Mouse (Mus musculus) spleen, adult 2 months (tissue): Measurements from ENCODE around the gene Ttk. TPM values are rescaled to one million over a fixed set of nuclear protein-coding genes. Genes with fewer than 3 reads are reported as not detected.

ENCODE experiments used
- DNase-seq, 2 experiments: peaks; one replicate each; pipeline versions ENCODE4 v3.0.0 to v3.0.0-alpha.2; 2012 to 2021; ENCODE audit warnings: low spot score in 2 of 2, low read depth in 1 of 2
- H3K27ac ChIP-seq: fragments of 200-500 bp; 2 replicates; pipeline ENCODE4 v1.5.1; 2012; ENCODE audit warnings: low read length, inconsistent platforms; ENCODE audit not compliant: insufficient read depth
- H3K27me3 ChIP-seq: fragments of 200-500 bp; 2 replicates; pipeline ENCODE4 v1.6.1; 2012; ENCODE audit warnings: mild to moderate bottlenecking, moderate library complexity, low read length, inconsistent platforms; ENCODE audit not compliant: control insufficient read depth, insufficient read depth
- H3K36me3 ChIP-seq: fragments of 200-500 bp; 2 replicates; pipeline ENCODE4 v1.6.1; 2012; ENCODE audit warnings: mild to moderate bottlenecking, low read length, inconsistent platforms; ENCODE audit not compliant: control insufficient read depth, insufficient read depth
- H3K4me1 ChIP-seq: fragments of 200-500 bp; 2 replicates; pipeline ENCODE4 v1.6.1; 2011; ENCODE audit warnings: inconsistent platforms; ENCODE audit not compliant: control insufficient read depth, insufficient read depth, insufficient read length
- H3K4me3 ChIP-seq: fragments of 200-500 bp; 2 replicates; pipeline ENCODE4 v1.5.1; 2011; ENCODE audit warnings: mild to moderate bottlenecking, inconsistent platforms; ENCODE audit not compliant: insufficient read depth, insufficient read length; ENCODE audit errors: extremely low read depth
- CTCF ChIP-seq: fragments of 200-500 bp; IDR thresholded peaks from 2 replicates; pipeline ENCODE4 v1.5.1; 2011; ENCODE audit warnings: mild to moderate bottlenecking, inconsistent platforms; ENCODE audit not compliant: insufficient read depth, insufficient read length, insufficient replicate concordance; ENCODE audit errors: extremely low read depth
- POLR2A ChIP-seq: fragments of 200-500 bp; IDR thresholded peaks from 2 replicates; pipeline ENCODE4 v1.6.1; 2011; ENCODE audit warnings: low read depth, low read length, inconsistent platforms
- WGBS: fragments of 180-500 bp; shearing (Covaris S2); methylation state at CpG from one replicate; pipeline ENCODE4 v1.1.7; 2018; 5-methylcytosine and 5-hydroxymethylcytosine counted together
- polyA plus RNA-seq: library from polyadenylated mRNA; depleted of rRNA; stranded (reverse); fragments of >200 nt; gene quantifications from 2 replicates; pipeline ENCODE4 v1.2.3, GENCODE M21; 2012

The Ttk gene
- polyA plus RNA-seq, 1 experiment, result 0.48 TPM

- Histone ChIP-seq H3K27me3 (no peaks in the 10 kb centered on the region), H3K27ac (no peak overlapping the region)
Observed at GRCm38 (mm10) chr9:83831152-83831551, 3.3 kb upstream of the Ttk start.

DNA sequence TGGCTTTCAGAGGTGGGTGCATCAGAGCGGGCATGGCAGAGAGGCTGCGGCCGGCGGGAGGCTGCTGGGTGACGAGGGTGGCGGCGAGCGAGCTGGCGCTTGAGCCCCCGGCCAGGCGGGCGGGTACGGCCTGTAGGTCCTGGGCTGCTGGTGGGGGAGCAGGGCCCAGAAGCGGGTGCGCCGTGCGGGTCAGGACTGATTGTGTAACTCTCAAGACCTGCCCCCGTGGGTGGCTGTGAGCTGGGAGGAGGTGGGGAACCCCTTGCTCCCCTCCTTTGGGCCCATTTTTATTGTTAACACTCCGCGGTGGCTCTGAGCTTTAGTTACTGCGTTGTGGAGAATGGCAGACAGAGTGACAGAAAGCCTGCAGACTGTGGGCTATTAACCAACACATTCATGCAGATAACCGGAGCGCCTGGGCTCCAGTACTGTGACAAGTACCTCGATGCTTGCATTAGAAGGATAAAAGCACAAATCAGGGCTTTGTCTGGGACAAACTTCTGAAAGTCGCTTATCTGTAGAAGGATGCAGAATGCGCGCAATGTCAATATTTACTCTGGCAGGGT is 342 bp downstream of the Ttk start:
- H3K4me3 ChIP-seq, result peak overlapping the region; percentile 75
- WGBS, result 3% methylated on average over 27 of the region's 27 CpGs
- no peaks in the 10 kb centered on the region for H3K36me3 ChIP-seq
- no peak for TF ChIP-seq CTCF
- TF ChIP-seq POLR2A, result no peak
- DNase-seq, result no peak
- peaks cover 2% of the 10 kb centered on the region; the same call in 1 of the 2 replicates for H3K4me1 ChIP-seq
- no peak overlapping the region for H3K27ac ChIP-seq
- no peaks in the 10 kb centered on the region for H3K27me3 ChIP-seq

More at GRCm38 (mm10) chr9:83831152-83831551, 3.3 kb upstream of the Ttk start:
- WGBS, result 47% methylated on average over 8 of the region's 8 CpGs
- Histone ChIP-seq H3K4me1 (peaks cover 2% of the 10 kb centered on the region; the same call in 1 of the 2 replicates), H3K36me3 (no peaks in the 10 kb centered on the region), H3K4me3 (peak overlapping the region; percentile 17)
- no peak for DNase-seq
- TF ChIP-seq POLR2A (no peak), CTCF (no peak)

GRCm38 (mm10) chr9:83852464-83852863 is 18.0 kb downstream of the Ttk start:
- Histone ChIP-seq H3K27me3 (no peaks in the 10 kb centered on the region), H3K4me3 (no peak overlapping the region), H3K27ac (no peak overlapping the region), H3K36me3 (no peaks in the 10 kb centered on the region), H3K4me1 (no peaks in the 10 kb centered on the region)
- DNase-seq, result no peak
- TF ChIP-seq POLR2A (no peak), CTCF (no peak)
- WGBS, result 92% methylated on average over 3 of the region's 3 CpGs

DNA sequence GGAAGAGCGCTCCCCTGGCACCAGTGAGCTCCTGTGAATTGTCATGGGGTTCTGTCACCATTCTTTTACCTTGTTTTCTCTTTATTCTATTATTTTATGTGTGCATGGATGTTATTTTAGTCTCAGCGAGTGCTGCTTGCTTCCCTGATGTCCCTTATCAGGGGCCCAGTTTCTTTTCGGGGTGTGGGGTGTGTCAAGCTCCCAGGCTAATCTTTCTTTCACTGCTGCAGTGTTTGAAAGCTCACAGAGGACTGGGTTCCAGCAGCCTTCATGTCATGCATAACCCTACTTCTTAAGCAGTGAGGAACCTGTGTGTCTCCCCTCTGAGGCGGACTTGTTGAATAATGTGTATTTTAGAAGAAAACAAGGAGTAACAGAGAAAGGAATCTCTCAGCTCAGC is 30.7 kb downstream of the Ttk start:
- Histone ChIP-seq H3K4me3 (no peak overlapping the region), H3K4me1 (no peaks in the 10 kb centered on the region), H3K27ac (no peak overlapping the region), H3K27me3 (no peaks in the 10 kb centered on the region), H3K36me3 (no peaks in the 10 kb centered on the region)
- no peak for DNase-seq
- 90% methylated on average over 4 of the region's 4 CpGs for WGBS
- no peak for TF ChIP-seq POLR2A
- TF ChIP-seq CTCF, result no peak

DNA sequence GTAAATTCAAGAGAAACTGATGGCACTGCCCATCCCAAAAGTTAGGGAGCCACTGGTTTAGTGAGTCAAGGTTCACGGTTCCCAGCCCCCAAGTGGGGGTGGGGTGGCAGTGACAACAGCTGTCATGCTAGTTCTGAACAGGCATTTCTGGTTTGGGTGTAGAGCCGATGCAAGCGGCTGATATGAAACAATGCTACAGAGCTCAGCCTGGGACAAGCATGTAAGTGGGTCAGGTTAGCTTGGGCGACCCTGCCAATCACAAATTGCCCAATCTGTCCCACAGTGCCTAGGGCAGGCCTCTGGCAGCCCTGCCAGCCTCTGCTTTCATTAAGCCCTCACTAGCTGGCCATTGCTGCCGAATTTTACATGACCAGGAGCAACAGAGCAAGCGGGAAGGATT is 47.7 kb downstream of the Ttk start:
- Histone ChIP-seq H3K36me3 (no peaks in the 10 kb centered on the region), H3K27me3 (no peaks in the 10 kb centered on the region), H3K4me1 (no peaks in the 10 kb centered on the region), H3K27ac (no peak overlapping the region), H3K4me3 (no peak overlapping the region)
- TF ChIP-seq CTCF (no peak), POLR2A (no peak)
- 87% methylated on average over 6 of the region's 6 CpGs for WGBS
- no peak for DNase-seq

DNA sequence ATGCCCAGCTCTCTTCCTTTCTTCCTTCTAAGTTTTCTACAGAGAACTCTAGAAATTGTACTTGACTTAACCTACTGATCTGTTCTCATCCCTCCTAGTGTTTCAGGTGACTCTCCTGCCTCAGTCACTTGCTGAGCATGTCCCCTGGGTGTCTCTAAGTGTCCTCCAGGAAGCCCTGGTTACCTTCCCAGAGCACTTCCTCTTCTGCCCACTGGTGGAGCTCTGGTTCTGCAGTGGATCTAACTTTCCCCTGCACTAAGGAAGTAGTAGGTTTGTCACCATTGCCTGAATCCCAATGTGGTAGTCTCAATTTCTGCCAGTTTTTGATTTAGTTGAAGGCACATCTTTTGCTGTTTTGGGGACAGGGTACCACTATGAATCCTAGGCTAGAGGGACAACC is 51.7 kb downstream of the Ttk start:
- no peak for TF ChIP-seq POLR2A
- TF ChIP-seq CTCF, result no peak
- no peaks in the 10 kb centered on the region for H3K36me3 ChIP-seq
- H3K27me3 ChIP-seq, result no peaks in the 10 kb centered on the region
- H3K4me3 ChIP-seq, result no peak overlapping the region
- no peaks in the 10 kb centered on the region for H3K4me1 ChIP-seq
- DNase-seq, result no peak
- no peak overlapping the region for H3K27ac ChIP-seq

DNA sequence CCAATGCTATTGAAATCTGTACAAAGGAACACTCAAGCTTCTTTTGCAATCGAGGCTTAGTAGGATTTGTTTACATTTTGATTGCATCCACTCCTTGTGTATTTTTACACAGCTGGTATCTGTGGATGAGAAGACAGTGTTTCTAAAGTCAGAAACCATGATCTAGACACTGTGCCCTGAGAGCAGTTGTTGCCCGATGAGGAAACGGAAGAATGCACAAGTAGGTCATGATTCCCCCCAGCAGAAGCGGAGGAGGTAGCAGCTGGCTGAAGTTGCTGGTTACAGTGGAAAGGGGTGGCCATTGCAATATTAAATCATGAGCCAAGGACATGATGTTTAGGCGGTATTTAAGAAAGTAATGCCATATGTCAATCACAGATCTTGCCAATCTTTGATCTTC is 53.7 kb downstream of the Ttk start:
- 90% methylated on average over 5 of the region's 5 CpGs for WGBS
- DNase-seq, result no peak
- H3K27me3 ChIP-seq, result no peaks in the 10 kb centered on the region

More for the DNA sequence above, 53.7 kb downstream of the Ttk start:
- Histone ChIP-seq H3K36me3 (no peaks in the 10 kb centered on the region), H3K27ac (no peak overlapping the region), H3K4me1 (no peaks in the 10 kb centered on the region), H3K4me3 (no peak overlapping the region)
- TF ChIP-seq POLR2A (no peak), CTCF (no peak)
